Mouse (Mus musculus) cerebellum, adult 8-10 months (tissue): Measurements from ENCODE around the gene 6330409D20Rik.

Experiments used
- DNase-seq: peaks from one replicate; pipeline ENCODE4 v3.0.0; 2022

Gene 6330409D20Rik

DNA sequence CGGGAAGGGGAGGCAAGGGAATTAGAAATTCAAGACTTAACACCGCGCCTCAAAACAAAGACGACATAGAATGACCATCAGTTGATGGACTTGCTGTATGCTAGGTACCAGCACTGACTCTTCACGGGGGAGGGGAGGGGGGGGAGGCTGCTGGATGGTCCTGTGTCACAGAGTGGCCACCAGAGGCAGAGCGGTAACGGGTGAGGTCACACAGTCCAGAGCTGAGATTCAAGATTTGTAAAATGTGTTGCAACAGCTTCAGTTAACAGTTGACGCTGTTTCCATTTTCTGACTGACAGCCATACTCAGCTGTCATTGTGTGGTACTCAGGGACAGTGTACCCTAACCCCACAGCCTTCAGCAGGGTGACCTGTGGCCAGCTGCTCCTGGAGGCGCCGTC is 11.4 kb upstream of the 6330409D20Rik start:
- no peak for DNase-seq

DNA sequence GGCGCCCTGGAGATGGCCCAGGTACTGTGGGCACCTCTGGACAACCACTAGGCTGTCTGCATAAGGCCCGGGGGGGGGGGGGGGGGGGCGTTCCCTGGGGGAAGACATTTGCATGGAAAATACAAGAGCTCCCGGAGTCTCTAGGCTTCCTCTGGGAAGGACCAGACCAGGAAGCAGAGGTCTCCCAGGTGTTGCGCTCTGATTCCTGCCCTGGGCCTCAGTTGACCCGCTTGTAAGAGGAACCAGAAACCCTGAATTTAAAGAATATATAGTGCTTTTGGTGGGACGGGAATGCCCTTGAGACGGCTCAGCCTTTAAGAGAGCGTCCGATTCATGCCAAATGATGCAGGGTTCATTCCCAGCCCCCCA is 10.8 kb upstream of the 6330409D20Rik start:
- no peak for DNase-seq

DNA sequence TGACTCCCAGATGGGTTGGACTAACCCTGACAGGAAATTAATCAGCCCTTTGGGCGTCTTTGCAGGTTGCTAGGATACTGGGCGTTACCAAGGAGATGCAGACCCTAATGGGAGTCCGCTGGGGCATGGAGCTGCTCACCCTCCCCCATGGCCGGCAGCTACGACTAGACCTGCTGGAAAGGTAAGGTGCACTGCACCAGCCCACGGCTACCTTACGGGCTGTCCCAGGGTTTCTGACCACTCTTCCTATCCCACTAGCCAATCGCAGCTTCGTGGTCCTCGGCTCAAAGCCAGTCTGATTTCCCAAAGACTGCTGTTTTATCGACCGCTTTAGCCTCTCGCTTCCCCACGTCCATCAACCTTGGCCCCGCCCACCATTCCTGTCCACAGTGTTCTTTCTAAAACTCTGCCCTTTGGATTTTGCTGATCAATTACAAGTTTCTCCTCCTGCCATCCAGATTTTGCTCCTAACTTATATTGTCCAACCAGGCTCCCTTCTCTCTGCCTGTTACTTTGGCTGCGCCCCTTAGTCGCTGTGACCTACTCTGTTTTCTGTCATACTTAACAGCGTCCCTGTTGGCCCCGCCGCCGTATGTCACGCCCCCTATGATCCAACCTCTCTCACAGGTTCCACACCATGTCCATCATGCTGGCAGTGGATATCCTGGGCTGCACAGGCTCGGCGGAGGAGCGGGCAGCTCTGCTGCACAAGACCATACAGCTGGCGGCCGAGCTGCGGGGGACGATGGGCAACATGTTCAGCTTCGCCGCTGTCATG is 10.3 kb upstream of the 6330409D20Rik start:
- no peak for DNase-seq

DNA sequence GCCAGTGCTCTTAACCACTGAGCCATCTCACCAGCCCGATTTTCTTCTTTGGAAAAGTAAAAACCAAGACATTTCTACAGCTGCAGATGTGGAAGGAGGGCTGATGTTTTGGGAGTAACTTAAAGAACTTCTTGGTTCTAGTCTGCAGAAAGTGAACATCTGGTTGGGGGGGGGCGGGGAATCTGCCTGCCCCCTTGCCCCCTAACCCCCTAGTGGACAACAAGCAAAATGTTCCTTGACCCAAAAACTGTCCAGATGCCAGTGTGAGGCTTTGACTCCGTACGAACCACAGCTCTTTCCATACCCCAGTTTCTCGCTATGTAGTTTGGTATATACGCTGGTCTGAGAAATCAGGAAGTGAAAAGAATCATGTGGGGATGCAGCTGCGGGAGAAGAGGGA is 9.4 kb upstream of the 6330409D20Rik start:
- no peak for DNase-seq

DNA sequence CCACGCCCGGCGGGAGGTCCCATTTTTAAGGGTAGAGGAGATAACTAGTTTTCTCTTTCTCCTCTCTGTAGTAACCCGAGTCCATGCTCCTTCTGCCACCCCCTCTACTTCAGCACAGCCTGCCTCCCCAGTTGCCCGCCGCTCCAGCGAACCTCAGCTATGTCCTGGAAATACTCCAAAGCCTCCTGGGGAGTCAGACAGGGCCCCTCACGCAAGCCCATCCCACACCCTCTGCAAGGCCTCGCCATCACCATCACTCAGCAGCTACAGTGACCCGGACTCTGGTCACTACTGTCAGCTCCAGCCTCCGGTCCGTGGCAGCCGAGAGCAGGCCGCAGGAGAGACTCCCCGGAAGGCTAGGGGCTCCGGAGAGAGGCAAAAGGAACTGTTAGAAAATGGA is 8.3 kb upstream of the 6330409D20Rik start:
- no peak for DNase-seq

DNA sequence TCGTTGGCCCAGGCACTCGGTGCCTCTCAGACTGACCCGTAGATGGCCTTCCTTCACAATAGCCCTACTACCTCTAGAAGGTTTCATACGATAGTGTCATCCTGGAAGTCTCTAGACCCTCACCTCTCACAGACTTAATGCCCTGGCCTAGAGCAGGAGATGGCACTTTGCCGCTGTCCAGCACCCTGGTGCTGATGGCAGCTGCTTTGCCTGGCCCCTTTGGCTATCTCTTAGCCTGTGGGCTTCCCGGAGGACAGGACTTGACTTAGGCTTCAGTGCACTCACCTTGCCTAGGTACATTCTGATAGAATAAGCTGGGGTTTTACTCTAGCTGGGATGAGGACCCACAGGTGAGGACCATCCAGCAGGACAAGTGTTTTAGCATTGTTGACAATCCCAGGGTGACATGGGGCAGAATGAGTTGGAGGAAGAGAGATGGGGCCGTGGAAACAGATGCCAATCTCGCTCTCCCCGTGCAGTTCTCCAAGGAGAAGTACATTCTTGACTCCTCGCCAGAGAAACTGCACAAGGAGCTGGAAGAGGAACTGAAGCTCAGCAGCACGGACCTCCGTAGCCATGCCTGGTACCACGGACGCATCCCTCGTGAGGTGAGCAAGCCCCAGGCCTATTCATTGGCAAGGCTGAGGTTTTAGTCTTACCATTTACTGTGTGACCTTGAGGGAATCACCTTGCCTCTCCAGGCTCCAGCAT is 3.6 kb upstream of the 6330409D20Rik start:
- DNase-seq: no peak

DNA sequence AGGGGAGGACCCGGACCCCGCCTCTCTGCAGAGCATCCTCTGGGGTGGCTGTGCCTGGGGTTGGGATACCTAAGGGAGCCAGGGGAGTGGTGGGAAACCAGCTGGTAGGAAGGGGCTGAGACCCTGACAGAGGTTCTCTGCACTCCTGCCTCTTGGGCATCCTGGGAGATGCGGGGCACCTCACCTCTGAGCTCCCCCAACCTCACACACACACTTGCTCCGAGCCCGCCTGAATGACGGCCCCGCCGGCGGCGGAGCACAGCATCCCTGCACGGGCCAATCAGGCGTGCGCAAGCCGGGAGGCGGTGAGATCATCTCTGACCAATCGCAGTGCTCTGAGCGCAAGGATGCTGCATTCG is 1.3 kb upstream of the 6330409D20Rik start:
- peak; percentile 88 for DNase-seq

DNA sequence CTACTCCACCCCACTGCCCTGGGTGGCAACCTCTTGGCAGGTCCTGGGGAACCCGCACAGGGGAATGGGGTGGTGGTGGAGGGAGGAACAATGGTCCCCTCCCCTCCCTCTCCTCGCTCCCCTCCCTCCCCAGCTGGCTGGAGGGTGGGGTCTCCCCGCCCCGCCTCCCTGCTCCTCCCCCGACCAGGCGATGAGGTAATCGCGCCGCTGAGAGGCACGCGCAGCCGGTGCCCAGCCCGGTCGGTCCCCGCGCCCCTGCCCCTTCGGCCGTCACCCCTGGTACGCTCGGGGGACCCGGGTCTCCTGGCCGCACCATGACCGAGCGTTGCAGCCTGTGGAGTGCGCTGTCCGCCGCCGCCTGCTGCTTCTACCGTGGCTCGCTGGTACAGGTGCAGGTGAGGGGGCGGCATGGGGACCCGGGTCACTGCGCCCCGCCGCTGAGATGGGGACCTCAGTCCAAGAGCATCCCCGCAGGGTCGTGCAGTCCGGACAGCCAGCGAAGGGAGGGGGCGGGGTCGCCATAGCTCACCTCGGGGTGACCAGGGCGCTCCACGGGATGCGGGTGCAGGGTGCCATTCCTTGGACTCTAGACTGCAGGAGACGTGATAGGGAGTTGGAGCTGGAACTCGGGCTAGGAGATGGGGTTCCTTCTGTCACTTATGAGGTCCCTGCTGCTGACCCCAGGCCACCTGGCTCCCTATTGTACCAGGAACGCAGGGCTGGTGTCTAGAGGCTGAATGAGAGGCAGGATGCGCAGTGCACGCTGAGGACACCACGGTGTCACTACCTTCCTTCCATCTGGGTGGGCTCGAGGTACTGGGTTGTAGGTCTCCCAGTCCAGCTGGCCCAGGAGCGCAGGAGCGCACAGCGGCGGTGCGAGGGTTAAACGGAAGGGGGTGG is 707 bp upstream of the 6330409D20Rik start:
- peak; percentile 73 for DNase-seq

DNA sequence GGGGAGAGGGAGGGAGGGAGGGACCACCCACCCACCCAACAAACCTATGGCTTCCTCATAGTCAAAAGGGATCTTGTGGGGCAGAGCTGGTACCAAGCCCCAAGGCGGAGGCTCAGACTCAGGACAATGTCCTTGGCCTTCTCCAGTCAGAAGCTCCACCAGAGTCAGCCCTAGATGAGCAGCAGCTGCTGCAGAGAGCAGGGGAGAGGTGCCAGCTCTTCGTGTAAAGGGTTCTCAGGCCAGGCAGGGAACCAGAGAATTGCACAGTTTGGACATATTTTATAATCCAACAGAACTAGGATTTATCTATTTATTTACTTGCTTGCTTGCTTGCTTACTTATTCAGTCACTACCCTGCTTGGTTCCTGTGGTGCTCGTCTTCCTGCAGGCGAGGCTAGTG is 1.5 kb downstream of the 6330409D20Rik start:
- DNase-seq: no peak

DNA sequence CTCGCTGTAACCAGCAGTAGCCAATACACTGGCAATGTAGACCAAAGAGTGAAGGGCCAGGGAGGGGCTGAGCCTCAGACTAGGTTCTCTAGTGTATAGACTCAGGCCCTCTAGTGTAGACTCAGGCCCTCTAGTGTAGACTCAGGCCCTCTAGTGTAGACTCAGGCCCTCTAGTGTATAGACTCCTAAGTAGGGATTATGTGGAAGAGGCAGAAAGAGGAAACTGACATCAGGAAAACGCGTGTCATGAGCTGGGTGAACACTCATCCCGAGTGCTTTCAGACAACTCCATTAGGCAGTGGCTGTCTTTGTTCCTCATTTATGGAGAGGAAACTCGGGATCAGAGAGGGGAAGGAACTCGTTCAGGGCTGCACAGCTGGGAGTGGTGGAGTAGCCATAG is 3.8 kb downstream of the 6330409D20Rik start:
- DNase-seq: no peak

DNA sequence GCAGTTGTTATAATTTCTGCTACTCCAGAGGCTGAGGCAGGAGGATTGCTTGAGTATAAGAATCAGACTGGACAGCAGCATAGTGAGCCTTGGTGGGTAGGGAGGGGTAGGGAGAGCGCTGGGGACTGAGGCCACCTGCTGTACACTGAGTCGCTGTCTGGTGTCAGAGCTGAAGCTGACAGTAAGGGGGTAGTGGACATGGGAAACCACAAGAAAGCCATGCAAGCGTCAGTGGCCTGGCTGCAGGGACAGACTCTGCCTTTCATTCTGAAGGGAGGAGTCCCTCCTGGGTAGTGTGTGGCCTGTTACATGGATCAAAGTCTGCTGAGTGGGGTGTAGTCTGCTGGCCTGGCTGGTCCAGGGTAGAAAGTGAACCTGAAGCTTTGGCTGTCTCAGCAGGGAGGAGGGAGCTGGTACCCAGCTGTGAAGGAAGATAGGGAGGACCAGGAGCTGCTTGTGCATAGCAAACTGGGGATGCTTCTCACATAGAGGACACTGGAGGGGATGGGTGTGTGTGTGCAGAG is 4.4 kb downstream of the 6330409D20Rik start:
- no peak for DNase-seq

DNA sequence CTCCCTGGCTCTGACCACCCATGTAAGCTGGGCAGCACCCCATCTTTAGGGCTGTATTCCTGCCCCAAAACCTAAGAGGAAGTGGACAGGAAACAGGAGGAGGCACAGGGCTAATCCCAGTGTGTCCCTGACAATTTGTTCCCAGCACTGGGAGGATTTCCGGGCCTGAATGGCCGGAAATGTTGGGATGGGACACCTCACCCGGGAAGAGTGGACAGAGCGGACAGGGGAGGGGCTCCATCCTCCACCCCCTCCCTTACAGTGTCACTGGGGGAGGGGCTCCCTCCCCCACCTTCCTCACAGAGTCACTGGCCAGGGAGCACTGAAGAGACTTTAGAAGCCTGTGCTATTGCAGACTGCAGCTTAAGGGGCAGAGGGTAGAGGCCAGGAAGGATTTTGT is 5.9 kb downstream of the 6330409D20Rik start:
- DNase-seq: no peak

DNA sequence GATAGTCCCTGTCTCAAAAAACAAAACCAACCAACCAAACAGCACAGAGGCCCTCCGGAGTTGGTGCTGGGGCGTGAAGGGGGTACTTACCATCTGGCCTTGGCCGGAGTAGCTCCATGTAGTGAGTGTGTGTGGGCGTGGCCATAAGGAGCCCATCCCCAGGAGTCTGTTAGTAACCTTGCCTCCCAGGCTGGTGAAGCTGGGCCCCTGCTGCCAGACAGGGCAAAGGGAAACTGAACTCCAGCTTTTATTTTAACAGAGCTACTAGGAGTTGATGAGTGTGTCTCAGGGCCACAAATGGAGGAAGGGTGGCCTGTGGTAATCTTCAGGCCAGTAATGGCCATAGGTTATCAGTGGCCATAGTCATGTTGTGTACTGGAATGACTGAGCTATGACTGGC is 6.3 kb downstream of the 6330409D20Rik start:
- DNase-seq: no peak

DNA sequence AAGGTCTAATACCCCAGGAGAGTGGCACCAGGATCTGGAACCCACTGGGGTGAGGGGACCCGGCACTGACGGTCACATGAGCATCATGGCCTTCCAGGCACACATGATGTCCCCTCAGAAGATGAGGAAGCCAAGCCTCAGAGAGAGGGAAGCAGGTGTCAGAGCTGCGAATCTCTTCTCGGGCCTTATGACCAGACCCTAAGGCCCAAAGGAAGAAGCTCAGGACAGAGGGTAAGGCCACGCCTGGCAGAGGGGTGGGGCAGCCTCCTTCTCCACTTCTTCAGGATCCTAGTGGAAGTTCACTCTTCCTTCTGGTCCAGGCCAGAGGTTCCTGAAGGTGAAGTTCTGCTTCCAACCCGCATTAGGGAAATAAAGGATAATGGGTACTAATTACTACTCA is 8.1 kb downstream of the 6330409D20Rik start:
- no peak for DNase-seq

DNA sequence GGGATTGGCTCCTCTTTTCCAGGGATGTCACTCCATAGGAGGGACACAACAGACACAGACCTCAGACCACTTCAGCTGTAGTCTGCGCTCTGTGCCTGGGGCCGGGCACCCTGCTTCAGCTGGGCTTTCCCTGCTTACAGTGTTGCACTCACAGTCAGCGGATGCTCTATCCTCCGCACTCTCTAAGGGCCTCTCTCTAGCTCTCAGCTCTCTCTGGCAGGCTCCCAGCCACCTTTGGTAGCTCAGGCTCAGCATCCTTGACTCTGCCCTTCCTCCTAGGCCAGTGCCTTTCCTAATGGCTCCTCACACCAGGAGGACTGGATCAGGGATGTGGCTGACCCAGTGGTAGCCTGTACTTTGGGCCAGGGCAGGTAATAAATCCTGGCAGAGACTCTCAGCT is 8.9 kb downstream of the 6330409D20Rik start:
- no peak for DNase-seq

DNA sequence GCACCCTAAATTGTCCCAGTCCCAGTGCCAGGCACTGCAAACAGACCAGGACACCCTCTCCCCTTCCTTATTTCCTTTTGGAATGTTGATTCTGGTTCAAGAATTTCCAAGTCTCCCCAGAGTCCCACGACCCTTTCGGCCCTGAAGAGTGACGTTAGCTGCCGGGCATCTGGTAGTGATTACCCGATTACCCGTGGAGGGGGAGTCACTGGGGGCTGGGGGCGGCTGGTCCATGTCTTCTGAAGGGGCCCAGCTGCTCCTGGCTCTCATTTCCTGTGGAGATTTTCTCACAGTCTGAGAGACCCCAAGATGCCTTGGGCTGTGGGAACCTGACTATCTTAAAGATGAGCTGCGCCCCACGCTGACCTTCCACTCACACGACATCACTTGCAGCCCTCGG is 10.0 kb downstream of the 6330409D20Rik start:
- DNase-seq: no peak

DNA sequence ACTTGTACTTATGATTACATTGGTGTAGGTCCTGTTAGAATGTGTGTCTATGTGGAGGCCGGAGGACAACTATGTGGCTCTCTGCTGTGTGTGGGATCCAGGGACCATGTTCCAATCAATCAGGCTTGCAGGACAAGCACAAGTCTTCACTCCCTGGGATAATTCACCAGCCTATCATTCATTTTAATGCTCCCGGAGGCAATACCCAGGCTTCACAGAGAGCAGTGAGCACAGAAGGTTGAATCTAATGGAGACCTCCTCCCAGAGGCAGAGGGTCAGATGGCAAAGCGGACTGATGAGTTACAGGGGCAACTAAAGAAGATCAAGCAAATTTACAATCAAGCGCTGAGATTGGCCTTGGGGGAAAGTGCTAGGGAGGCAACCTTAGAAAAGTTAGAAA is 11.3 kb downstream of the 6330409D20Rik start:
- no peak for DNase-seq

DNA sequence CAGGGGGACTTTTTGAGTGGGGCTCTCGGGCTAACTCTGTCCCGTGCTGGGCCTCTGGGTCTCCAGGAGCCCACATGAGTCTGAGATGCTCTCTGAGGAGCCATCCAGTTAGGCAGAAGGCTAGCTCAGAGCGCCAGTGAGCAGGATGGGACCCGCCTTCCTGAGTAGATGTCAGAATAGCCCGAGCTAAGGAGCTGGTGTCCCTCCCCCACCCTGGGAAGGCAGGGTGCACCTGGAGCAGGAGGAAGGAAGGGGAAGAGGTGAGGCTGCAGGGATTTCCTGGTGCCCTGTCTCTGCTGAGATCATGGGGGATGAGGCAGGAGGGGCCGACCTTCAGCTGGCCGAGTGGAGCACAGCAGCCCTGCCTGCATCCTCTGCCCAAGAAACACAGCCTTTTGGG is 12.4 kb downstream of the 6330409D20Rik start:
- DNase-seq: no peak

DNA sequence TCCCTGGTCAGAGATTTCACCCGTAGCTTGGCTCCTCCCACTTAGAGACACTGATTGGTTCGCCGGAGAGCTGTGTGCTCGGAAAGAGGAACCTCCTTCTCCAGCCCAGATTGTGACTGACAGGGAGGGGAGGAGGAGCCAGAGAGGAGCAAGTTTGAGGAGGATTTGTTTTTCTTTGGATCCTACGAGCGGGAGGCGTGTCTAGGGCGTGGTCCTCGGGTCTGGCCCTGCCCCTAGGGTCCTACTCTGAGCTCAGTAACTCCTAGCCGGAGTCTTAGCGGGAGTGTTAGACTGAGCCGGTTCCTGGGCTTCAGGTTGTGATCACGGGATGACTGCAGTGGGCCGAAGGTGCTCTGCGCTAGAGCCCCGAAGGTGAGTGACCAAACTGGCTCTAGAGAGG is 13.4 kb downstream of the 6330409D20Rik start:
- peak; percentile 78 for DNase-seq

DNA sequence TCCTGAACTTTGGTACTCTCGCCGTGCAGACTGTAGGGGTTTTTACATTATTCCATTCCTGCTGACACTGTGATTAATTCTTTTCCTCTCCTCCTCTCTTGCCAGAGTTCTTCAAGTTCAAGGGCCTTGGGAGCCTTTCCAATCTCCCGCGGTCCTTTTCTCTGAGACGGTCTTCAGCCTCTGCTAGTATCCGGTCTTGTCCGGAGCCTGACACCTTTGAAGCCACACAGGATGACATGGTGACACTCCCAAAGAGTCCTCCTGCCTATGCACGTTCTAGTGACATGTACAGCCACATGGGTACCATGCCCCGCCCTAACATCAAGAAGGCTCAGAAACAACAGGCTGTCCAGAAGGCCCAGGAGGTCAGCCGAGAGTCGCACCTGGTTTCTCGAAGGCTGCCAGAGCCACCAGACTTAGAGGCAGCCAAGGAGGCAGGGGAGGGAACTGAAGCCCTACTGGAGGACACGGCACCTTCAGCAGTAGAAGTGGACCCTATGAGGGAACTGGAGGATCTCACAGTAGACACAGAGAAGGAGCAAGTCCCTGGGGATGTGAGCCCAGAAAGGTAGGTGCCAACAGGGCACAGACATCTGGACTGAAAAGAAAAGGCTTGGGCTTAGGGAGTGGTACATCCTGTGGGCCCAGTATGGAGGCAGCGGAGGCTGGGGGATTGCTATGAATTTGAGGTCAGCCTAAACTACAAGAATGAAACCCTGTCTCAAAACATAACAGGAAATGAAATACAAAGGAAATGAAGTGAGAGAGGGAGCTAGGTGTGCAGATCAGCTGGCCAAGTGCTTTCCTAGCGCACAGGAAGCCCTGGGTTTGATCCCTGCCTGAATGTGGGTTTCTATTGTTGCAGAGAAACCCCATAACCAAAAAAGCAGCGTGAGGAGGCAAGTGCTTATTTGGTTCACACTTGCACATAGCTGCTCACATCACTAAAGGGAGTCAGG is 15.7 kb downstream of the 6330409D20Rik start:
- DNase-seq: no peak

DNA sequence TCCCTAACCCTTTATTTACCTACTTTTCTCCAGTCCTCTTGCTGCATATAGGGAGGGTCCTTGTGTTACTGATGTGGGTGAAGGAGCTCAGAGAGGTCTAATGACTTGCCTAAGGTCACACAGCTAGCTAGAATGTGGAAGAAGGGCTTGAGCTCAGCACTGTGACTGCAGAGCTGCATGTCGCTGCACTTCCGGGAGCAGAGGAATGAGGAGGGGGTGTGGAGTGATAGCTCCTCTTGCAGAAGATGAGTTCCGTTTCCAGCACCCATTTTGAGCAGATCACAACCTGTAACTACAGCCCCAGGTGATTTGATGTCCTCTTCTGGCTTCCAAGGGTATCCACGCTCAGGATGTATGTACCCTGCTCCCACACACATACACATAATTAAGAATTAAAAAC is 16.7 kb downstream of the 6330409D20Rik start:
- DNase-seq: no peak

DNA sequence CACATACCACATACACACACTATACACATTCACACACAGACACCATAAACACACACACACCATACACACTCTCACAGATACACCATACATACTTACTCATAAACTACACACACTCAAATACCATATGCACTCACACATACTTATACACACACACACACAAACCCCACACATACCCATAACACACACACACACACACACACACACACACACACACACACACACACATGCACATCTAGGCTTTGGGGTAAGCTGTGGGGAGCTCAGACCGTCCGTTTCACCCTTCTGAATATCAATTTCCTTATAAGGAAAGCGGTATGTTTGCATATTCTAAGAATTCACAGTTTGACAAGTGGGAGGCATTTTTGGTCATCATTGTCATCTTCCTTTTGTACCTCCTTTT is 18.2 kb downstream of the 6330409D20Rik start:
- DNase-seq: no peak
